Comparison of ENCODE assay signal across 25 mouse cellular contexts in the genomic region with DNA sequence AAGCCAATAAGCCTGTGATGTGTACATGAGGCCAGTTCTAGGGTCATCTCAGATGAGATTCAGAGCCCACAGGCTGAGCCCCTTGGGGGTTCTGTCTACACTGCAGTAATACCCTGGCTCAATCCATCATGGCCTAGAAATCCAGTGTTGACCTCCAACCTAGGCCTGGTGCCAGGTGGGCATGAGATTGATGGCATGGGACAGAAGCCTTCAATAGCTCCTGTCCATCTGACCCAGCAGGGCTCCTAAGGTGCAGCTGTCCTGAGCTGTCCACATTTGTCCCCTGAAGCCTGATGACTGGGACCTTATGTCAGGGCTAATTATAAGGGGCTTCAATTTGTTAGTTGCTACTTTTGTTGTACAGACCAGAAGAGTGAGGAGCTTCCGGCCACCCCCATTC.
DNase-seq lines count a peak whose midpoint lies in the region; ATAC-seq lines count a peak whose summit lies in the region.
"Had no signal": no experiment of that assay in that cellular context is flagged by ENCODE, and none has a peak within 500 bp of the region (broad histone marks: within the 10 kb centered on the region; RNA-seq: fewer than 3 reads in every experiment).

No protein-coding gene starts in this region.

- 59% methylated on average over 1 of the region's 1 CpGs for WGBS in embryonic facial prominence, embryonic 14.5 days
- WGBS in embryonic facial prominence, embryonic 10.5 days: 57% methylated on average over 1 of the region's 1 CpGs
- 73% methylated on average over 1 of the region's 1 CpGs for WGBS in forebrain, embryonic 11.5 days

- no peak overlapping the region for H3K9ac ChIP-seq in embryonic facial prominence, embryonic 14.5 days (ENCODE audit: low read depth, low read length)
- H3K9ac ChIP-seq in forebrain, embryonic 11.5 days (ENCODE audit: low read length): no peak overlapping the region
- H3K9ac ChIP-seq: forebrain, embryonic 15.5 days; heart, embryonic 13.5 days; intestine, embryonic 15.5 days; limb, embryonic 12.5 days; liver, embryonic 15.5 days; lung, embryonic 15.5 days had no signal

- no peak overlapping the region for H3K4me2 ChIP-seq in embryonic facial prominence, embryonic 14.5 days (ENCODE audit: low read depth, low read length)
- no peak overlapping the region for H3K4me2 ChIP-seq in forebrain, embryonic 11.5 days (ENCODE audit: low read depth, low read length, severe bottlenecking)
- H3K4me2 ChIP-seq: forebrain, embryonic 15.5 days; heart, embryonic 13.5 days; intestine, embryonic 15.5 days; limb, embryonic 12.5 days; liver, embryonic 15.5 days; lung, embryonic 15.5 days; midbrain, embryonic 11.5 days had no signal

- H3K36me3 ChIP-seq in embryonic facial prominence, embryonic 14.5 days (ENCODE audit: control insufficient read depth, insufficient read depth, low read length): no peaks in the 10 kb centered on the region
- no peaks in the 10 kb centered on the region for H3K36me3 ChIP-seq in embryonic facial prominence, embryonic 10.5 days (replicated peaks)
- no peaks in the 10 kb centered on the region for H3K36me3 ChIP-seq in forebrain, embryonic 11.5 days (ENCODE audit: control insufficient read depth, insufficient read depth, low read length)
- H3K36me3 ChIP-seq: forebrain, embryonic 15.5 days; heart, embryonic 13.5 days; hindbrain, embryonic 10.5 days; intestine, embryonic 15.5 days; limb, embryonic 12.5 days; liver, embryonic 15.5 days; lung, embryonic 15.5 days had no signal

- H3K4me1 ChIP-seq in embryonic facial prominence, embryonic 14.5 days (ENCODE audit: control insufficient read depth, insufficient read depth, low read length): no peaks in the 10 kb centered on the region
- peaks cover 4% of the 10 kb centered on the region; the same call in 1 of the 2 replicates for H3K4me1 ChIP-seq in embryonic facial prominence, embryonic 10.5 days
- no peaks in the 10 kb centered on the region for H3K4me1 ChIP-seq in forebrain, embryonic 11.5 days (replicated peaks; ENCODE audit: control insufficient read depth, insufficient read depth, low read length)
- H3K4me1 ChIP-seq: forebrain, embryonic 15.5 days; heart, embryonic 13.5 days; hindbrain, embryonic 10.5 days; intestine, embryonic 15.5 days; liver, embryonic 15.5 days; lung, embryonic 15.5 days had no signal

- H3K27me3 ChIP-seq in embryonic facial prominence, embryonic 14.5 days (replicated peaks; ENCODE audit: control insufficient read depth, insufficient read depth, low read length): no peaks in the 10 kb centered on the region
- H3K27me3 ChIP-seq in embryonic facial prominence, embryonic 10.5 days (replicated peaks; ENCODE audit: low read depth, poor library complexity, severe bottlenecking): no peaks in the 10 kb centered on the region
- H3K27me3 ChIP-seq in forebrain, embryonic 11.5 days (ENCODE audit: control insufficient read depth, insufficient read depth, low read length): no peaks in the 10 kb centered on the region
- H3K27me3 ChIP-seq: forebrain, embryonic 15.5 days; heart, embryonic 13.5 days; intestine, embryonic 15.5 days; limb, embryonic 12.5 days; liver, embryonic 15.5 days; lung, embryonic 15.5 days; Patski had no signal

- intact Hi-C loops in left cerebral cortex, postnatal 4 days (cut with DNase I): no loop called here
- intact Hi-C loops in left cerebral cortex, postnatal 36 days (cut with DNase I): no loop called here

- no peak overlapping the region for H3K4me3 ChIP-seq in embryonic facial prominence, embryonic 14.5 days (ENCODE audit: low read depth, low read length)
- no peak overlapping the region for H3K4me3 ChIP-seq in embryonic facial prominence, embryonic 10.5 days
- no peak overlapping the region for H3K4me3 ChIP-seq in forebrain, embryonic 11.5 days (ENCODE audit: low read depth, low read length)
- H3K4me3 ChIP-seq: forebrain, embryonic 15.5 days; heart, embryonic 13.5 days; hindbrain, embryonic 10.5 days; intestine, embryonic 15.5 days; limb, embryonic 12.5 days; liver, embryonic 15.5 days; lung, embryonic 15.5 days had no signal

- DNase-seq in embryonic facial prominence, embryonic 14.5 days (ENCODE audit: low spot score): peak; percentile 5
- no peak for DNase-seq in embryonic facial prominence, embryonic 10.5 days (ENCODE audit: low spot score)
- peak; percentile 7 for DNase-seq in left cerebral cortex, postnatal 4 days
- DNase-seq in left cerebral cortex, postnatal 36 days (ENCODE audit: low spot score in 2 of 2): no peak
- DNase-seq in cerebellum, postnatal 10 days: peak; percentile 43 to 62
- DNase-seq in forebrain, embryonic 11.5 days (ENCODE audit: low spot score): no peak
- DNase-seq: adrenal gland, postnatal 14 days; heart, postnatal 10 days; kidney, adult 2 months; kidney, postnatal 4 days; right cerebral cortex, postnatal 25 days; spleen, adult 18-20 months; thymus, postnatal 14 days had no signal

- ATAC-seq in embryonic facial prominence, embryonic 14.5 days (ENCODE audit: low read depth): no peak
- ATAC-seq in activated CD4-positive, CD25-positive, alpha-beta regulatory T cell, adult 4 months: no peak
- ATAC-seq in forebrain, embryonic 11.5 days (replicated peaks; ENCODE audit: low FRiP score): no peak
- ATAC-seq: forebrain, embryonic 15.5 days; hindbrain, postnatal 0 days; intestine, embryonic 15.5 days; midbrain, embryonic 16.5 days; Patski had no signal

- no peaks in the 10 kb centered on the region for H3K9me3 ChIP-seq in embryonic facial prominence, embryonic 14.5 days (ENCODE audit: control insufficient read depth, low read length)
- no peaks in the 10 kb centered on the region for H3K9me3 ChIP-seq in embryonic facial prominence, embryonic 10.5 days
- no peaks in the 10 kb centered on the region for H3K9me3 ChIP-seq in forebrain, embryonic 11.5 days (ENCODE audit: control insufficient read depth, low read length)
- H3K9me3 ChIP-seq: forebrain, embryonic 15.5 days; heart, embryonic 13.5 days; hindbrain, embryonic 10.5 days; intestine, embryonic 15.5 days; limb, embryonic 12.5 days; liver, embryonic 15.5 days; lung, embryonic 15.5 days had no signal

- no peak overlapping the region for H3K27ac ChIP-seq in embryonic facial prominence, embryonic 14.5 days (replicated peaks; ENCODE audit: low read depth, low read length)
- no peak overlapping the region for H3K27ac ChIP-seq in embryonic facial prominence, embryonic 10.5 days (replicated peaks)
- H3K27ac ChIP-seq in forebrain, embryonic 11.5 days (ENCODE audit: low read depth, low read length): no peak overlapping the region
- H3K27ac ChIP-seq: forebrain, embryonic 15.5 days; heart, embryonic 13.5 days; hindbrain, embryonic 10.5 days; hindbrain, postnatal 0 days; intestine, embryonic 15.5 days; limb, embryonic 12.5 days; liver, embryonic 15.5 days; lung, embryonic 15.5 days had no signal

Comparison
In these comparisons a context has a peak if more than half of its experiments do, and no peak if none do; other contexts are left out.
1. DNase-seq: peak in embryonic facial prominence, embryonic 14.5 days (single experiment), left cerebral cortex, postnatal 4 days (single experiment) and cerebellum, postnatal 10 days (2 of 2); none in embryonic facial prominence, embryonic 10.5 days (single experiment), left cerebral cortex, postnatal 36 days (0 of 2) and forebrain, embryonic 11.5 days (single experiment).